Mouse (Mus musculus) stomach, postnatal 0 days (tissue): Measurements from ENCODE around the gene Plxnb2.

ENCODE experiments used
- CTCF ChIP-seq: IDR thresholded peaks from 2 replicates; pipeline ENCODE4 v1.5.1; 2016; ENCODE audit warnings: antibody characterized with exemption, low read depth, mild to moderate bottlenecking, moderate library complexity
- EP300 ChIP-seq: optimal IDR thresholded peaks from 2 replicates; pipeline ENCODE3; 2016; ENCODE audit warnings: antibody characterized with exemption

DNA sequence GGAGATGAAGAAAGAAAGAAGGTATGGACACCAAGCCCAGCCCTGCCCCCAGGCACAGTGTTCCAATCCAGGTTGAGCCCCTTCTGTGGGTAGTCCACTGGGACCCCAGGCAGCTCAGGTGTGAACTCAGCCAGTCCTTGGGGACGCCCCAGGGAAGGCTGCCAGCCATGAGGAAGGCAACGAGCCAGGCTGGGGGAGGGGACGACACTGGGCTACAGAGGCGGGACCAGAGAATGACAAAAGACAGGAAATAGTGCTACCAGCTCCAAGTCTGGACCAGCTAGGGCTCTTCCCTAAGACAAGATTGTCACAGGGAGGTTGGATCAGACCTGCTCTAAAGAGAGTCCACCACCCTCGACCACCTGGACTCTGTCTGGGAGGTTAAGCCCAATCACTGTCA lies 3.5 kb downstream of the Plxnb2 start:
- TF ChIP-seq CTCF (no peak), EP300 (no peak)
